Mouse (Mus musculus): ENCODE results near the gene Epha2.

Epha2 gene

GRCm38 (mm10) chr4:141372426-141372825, 71.4 kb downstream of the Epha2 start:
- no peak for DNase-seq (ENCODE audit: low spot score)

Data from ovary, postnatal 10 days (tissue).